Mouse (Mus musculus): ENCODE results near the gene Ttc17.

Ttc17 gene

GRCm38 (mm10) chr2:94289659-94290058 lies 116.8 kb downstream of the Ttc17 start:
- DNase-seq, result no peak

GRCm38 (mm10) chr2:94289169-94289568 lies 117.3 kb downstream of the Ttc17 start:
- DNase-seq, result peak; percentile 61 to 75

GRCm38 (mm10) chr2:94288086-94288485 lies 118.4 kb downstream of the Ttc17 start:
- no peak for DNase-seq

- DNase-seq, result no peak
Measured at GRCm38 (mm10) chr2:94287435-94287834, 119.1 kb downstream of the Ttc17 start.

GRCm38 (mm10) chr2:94283526-94283925 lies 123.0 kb downstream of the Ttc17 start:
- peak; percentile 10 to 50 for DNase-seq

- no peak for DNase-seq
Measured at GRCm38 (mm10) chr2:94279596-94279995, 126.9 kb downstream of the Ttc17 start.

GRCm38 (mm10) chr2:94276103-94276502 lies 130.4 kb downstream of the Ttc17 start:
- no peak for DNase-seq

GRCm38 (mm10) chr2:94275658-94276057 lies 130.8 kb downstream of the Ttc17 start:
- DNase-seq, result no peak

- DNase-seq, result peak; percentile 71 to 81
Measured at GRCm38 (mm10) chr2:94273154-94274021, 133.1 kb downstream of the Ttc17 start.

- no peak for DNase-seq
Measured at GRCm38 (mm10) chr2:94271176-94271575, 135.3 kb downstream of the Ttc17 start.

- no peak for DNase-seq
Measured at GRCm38 (mm10) chr2:94268835-94269234, 137.7 kb downstream of the Ttc17 start.

- DNase-seq, result no peak
Measured at GRCm38 (mm10) chr2:94267213-94267850, 139.2 kb downstream of the Ttc17 start.

GRCm38 (mm10) chr2:94266381-94267160 lies 139.9 kb downstream of the Ttc17 start:
- no peak for DNase-seq

- peak; percentile 55 to 66 for DNase-seq
Measured at GRCm38 (mm10) chr2:94265221-94266191, 141.0 kb downstream of the Ttc17 start.

- DNase-seq, result no peak
Measured at GRCm38 (mm10) chr2:94264631-94265098, 141.8 kb downstream of the Ttc17 start.

GRCm38 (mm10) chr2:94264006-94264405 lies 142.5 kb downstream of the Ttc17 start:
- DNase-seq, result no peak

GRCm38 (mm10) chr2:94263530-94263937 lies 143.0 kb downstream of the Ttc17 start:
- DNase-seq, result peak; percentile 20 to 24

- DNase-seq, result no peak
Measured at GRCm38 (mm10) chr2:94262917-94263529, 143.5 kb downstream of the Ttc17 start.

GRCm38 (mm10) chr2:94254102-94254501 lies 152.4 kb downstream of the Ttc17 start:
- DNase-seq, result peak; percentile 15 to 67

Measured in kidney, postnatal 36 days (tissue).